Comparison of ENCODE assay signal across 8 mouse cellular contexts in the genomic region with DNA sequence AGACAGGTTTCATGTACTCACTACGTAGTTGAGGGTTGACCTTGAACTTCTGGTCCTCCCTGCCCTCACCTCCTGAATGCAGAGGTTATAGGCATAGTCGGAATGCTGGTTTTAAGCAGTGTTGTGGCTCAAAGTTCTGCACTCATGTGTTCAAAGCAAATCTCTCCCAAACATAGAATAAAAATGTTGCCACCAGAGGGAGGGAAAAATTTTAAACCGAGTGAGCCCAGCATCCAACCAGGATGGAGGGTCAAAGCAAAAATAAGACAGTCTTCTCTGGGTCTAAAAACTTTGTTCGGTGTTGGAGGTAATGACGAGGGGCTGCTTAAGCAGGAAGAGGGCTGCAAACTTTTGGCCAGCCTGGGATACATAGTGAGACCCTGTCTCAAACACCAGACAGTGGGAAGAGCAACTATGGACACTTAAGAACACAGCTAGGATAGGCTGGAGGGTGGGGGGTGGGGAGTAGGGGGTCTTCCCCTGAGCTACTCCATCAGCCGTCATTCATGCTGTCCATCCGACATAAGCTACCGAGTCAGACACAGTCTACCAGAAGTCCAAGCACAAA. TPM values are rescaled to one million over a fixed set of nuclear protein-coding genes. Genes with fewer than 3 reads are reported as not detected.
DNase-seq lines count a peak whose midpoint lies in the region; ATAC-seq and TF ChIP-seq lines count a peak whose summit lies in the region.

No protein-coding gene starts in this region.

- no peaks in the 10 kb centered on the region for H3K27me3 ChIP-seq in kidney, adult 2 months (replicated peaks; ENCODE audit: control insufficient read depth, insufficient read depth, low read length)
- H3K27me3 ChIP-seq in hindbrain, embryonic 12.5 days: peaks cover 12% of the 10 kb centered on the region; the same call in 1 of the 2 replicates
- no peaks in the 10 kb centered on the region for H3K27me3 ChIP-seq in midbrain, embryonic 13.5 days

- 46% methylated on average over 8 of the region's 8 CpGs for WGBS in kidney, adult 2 months
- WGBS in hindbrain, embryonic 12.5 days: 53% methylated on average over 8 of the region's 8 CpGs
- WGBS in midbrain, embryonic 13.5 days: 48% methylated on average over 8 of the region's 8 CpGs

- no peak for TF ChIP-seq CTCF in kidney, adult 2 months (conservative IDR thresholded peaks at IDR 0.05; ENCODE audit: insufficient read depth, insufficient read length, low read depth, low read length)

- peaks cover 6% of the 10 kb centered on the region; the same call in 1 of the 2 replicates for H3K4me1 ChIP-seq in kidney, adult 2 months (ENCODE audit: control insufficient read depth, insufficient read depth, low read length)
- H3K4me1 ChIP-seq in hindbrain, embryonic 12.5 days: peaks cover 9% of the 10 kb centered on the region; the same call in 1 of the 2 replicates
- H3K4me1 ChIP-seq in midbrain, embryonic 13.5 days (replicated peaks): peaks cover 15% of the 10 kb centered on the region; the same call in 1 of the 2 replicates

- H3K36me3 ChIP-seq in kidney, adult 2 months (ENCODE audit: control insufficient read depth, insufficient read depth, low read length): no peaks in the 10 kb centered on the region
- H3K36me3 ChIP-seq in hindbrain, embryonic 12.5 days: no peaks in the 10 kb centered on the region
- H3K36me3 ChIP-seq in midbrain, embryonic 13.5 days: no peaks in the 10 kb centered on the region

- DNase-seq in kidney, adult 2 months: no peak
- no peak for DNase-seq in kidney, adult 18-20 months
- peak; percentile 45 for DNase-seq in NIH3T3 (ENCODE audit: low read depth)
- DNase-seq in cerebellum, adult 9-11 months: no peak
- no peak for DNase-seq in testis, postnatal 10 days (ENCODE audit: low spot score)

- ATAC-seq in hindbrain, embryonic 12.5 days (ENCODE audit: low FRiP score): peak; percentile 68
- no peak; the same call in none of the 2 replicates for ATAC-seq in midbrain, embryonic 13.5 days
- no peak for ATAC-seq in megakaryocyte progenitor cell, adult 5-6 weeks (replicated peaks; ENCODE audit: poor library complexity)

- H3K9ac ChIP-seq in hindbrain, embryonic 12.5 days: peak overlapping the region; percentile 77
- peak overlapping the region; percentile 76 for H3K9ac ChIP-seq in midbrain, embryonic 13.5 days (replicated peaks)

- no peaks in the 10 kb centered on the region for H3K9me3 ChIP-seq in hindbrain, embryonic 12.5 days (replicated peaks)
- no peaks in the 10 kb centered on the region for H3K9me3 ChIP-seq in midbrain, embryonic 13.5 days

- no peak for TF ChIP-seq POLR2A in kidney, adult 2 months (IDR thresholded peaks at IDR 0.05; ENCODE audit: low read depth, low read length)

- no peak overlapping the region for H3K27ac ChIP-seq in kidney, adult 2 months (ENCODE audit: insufficient read depth, low read depth, low read length)
- no peak overlapping the region for H3K27ac ChIP-seq in hindbrain, embryonic 12.5 days
- H3K27ac ChIP-seq in midbrain, embryonic 13.5 days: no peak overlapping the region

- H3K4me3 ChIP-seq in kidney, adult 2 months (ENCODE audit: insufficient read depth, low read depth, low read length): peak overlapping the region; percentile 87
- H3K4me3 ChIP-seq in hindbrain, embryonic 12.5 days: peak overlapping the region; percentile 90
- H3K4me3 ChIP-seq in midbrain, embryonic 13.5 days (replicated peaks): peak overlapping the region; percentile 81

- H3K4me2 ChIP-seq in hindbrain, embryonic 12.5 days (replicated peaks): peak overlapping the region; percentile 90
- peak overlapping the region; percentile 79 for H3K4me2 ChIP-seq in midbrain, embryonic 13.5 days (replicated peaks)

RNA-seq across cellular contexts. Expression of gene Smyd5, which starts 0.4 kb away (rescaled TPM):
- polyA plus RNA-seq in kidney, adult 2 months (2012; rRNA removed): 16.4 and 18.8 TPM in 2 replicates
- polyA plus RNA-seq in hindbrain, embryonic 12.5 days (2016; fragmentation: Nextera tagmentation; extraction: Ambion mirVana): 59.5 and 59.8 TPM in 2 replicates
- polyA plus RNA-seq in midbrain, embryonic 13.5 days (2015; fragmentation: Nextera tagmentation; extraction: Ambion mirVana): 51.2 and 51.5 TPM in 2 replicates
- total RNA-seq in megakaryocyte progenitor cell, adult 5-6 weeks (2015): 39.4 and 42.2 TPM in 2 replicates
- 44.1 and 66.0 TPM in 2 replicates for total RNA-seq in megakaryocyte progenitor cell, adult 5-6 weeks (2017)

RNA-seq across cellular contexts. Expression of gene Noto, which starts 7.7 kb away (rescaled TPM):
- polyA plus RNA-seq in kidney, adult 2 months (2012; rRNA removed): not detected in 2 replicates
- not detected in 2 replicates for polyA plus RNA-seq in hindbrain, embryonic 12.5 days (2016; fragmentation: Nextera tagmentation; extraction: Ambion mirVana)
- not detected in 2 replicates for polyA plus RNA-seq in midbrain, embryonic 13.5 days (2015; fragmentation: Nextera tagmentation; extraction: Ambion mirVana)
- not detected in 2 replicates for total RNA-seq in megakaryocyte progenitor cell, adult 5-6 weeks (2015)
- total RNA-seq in megakaryocyte progenitor cell, adult 5-6 weeks (2017): not detected in 2 replicates

RNA-seq across cellular contexts. Expression of gene Cct7, which starts 20.0 kb away (rescaled TPM):
- 104 and 117 TPM in 2 replicates for polyA plus RNA-seq in kidney, adult 2 months (2012; rRNA removed)
- 512 and 529 TPM in 2 replicates for polyA plus RNA-seq in hindbrain, embryonic 12.5 days (2016; fragmentation: Nextera tagmentation; extraction: Ambion mirVana)
- polyA plus RNA-seq in midbrain, embryonic 13.5 days (2015; fragmentation: Nextera tagmentation; extraction: Ambion mirVana): 630 and 636 TPM in 2 replicates
- total RNA-seq in megakaryocyte progenitor cell, adult 5-6 weeks (2015): 321 and 330 TPM in 2 replicates
- total RNA-seq in megakaryocyte progenitor cell, adult 5-6 weeks (2017): 304 and 348 TPM in 2 replicates

RNA-seq across cellular contexts. Expression of gene Pradc1, which starts 20.4 kb away (rescaled TPM):
- 23.1 and 27.7 TPM in 2 replicates for polyA plus RNA-seq in kidney, adult 2 months (2012; rRNA removed)
- 24.6 and 30.3 TPM in 2 replicates for polyA plus RNA-seq in hindbrain, embryonic 12.5 days (2016; fragmentation: Nextera tagmentation; extraction: Ambion mirVana)
- 21.6 and 24.3 TPM in 2 replicates for polyA plus RNA-seq in midbrain, embryonic 13.5 days (2015; fragmentation: Nextera tagmentation; extraction: Ambion mirVana)
- total RNA-seq in megakaryocyte progenitor cell, adult 5-6 weeks (2015): 28.9 and 40.6 TPM in 2 replicates
- 11.1 and 12.0 TPM in 2 replicates for total RNA-seq in megakaryocyte progenitor cell, adult 5-6 weeks (2017)

RNA-seq across cellular contexts. Expression of gene Rab11fip5, which starts 56.9 kb away (rescaled TPM):
- 56.8 and 63.6 TPM in 2 replicates for polyA plus RNA-seq in kidney, adult 2 months (2012; rRNA removed)
- 10.6 and 12.1 TPM in 2 replicates for polyA plus RNA-seq in hindbrain, embryonic 12.5 days (2016; fragmentation: Nextera tagmentation; extraction: Ambion mirVana)
- 12.2 and 12.4 TPM in 2 replicates for polyA plus RNA-seq in midbrain, embryonic 13.5 days (2015; fragmentation: Nextera tagmentation; extraction: Ambion mirVana)
- 4.2 and 4.4 TPM in 2 replicates for total RNA-seq in megakaryocyte progenitor cell, adult 5-6 weeks (2015)
- 3.1 and 5.5 TPM in 2 replicates for total RNA-seq in megakaryocyte progenitor cell, adult 5-6 weeks (2017)
